Mouse (Mus musculus): ENCODE measurements around the gene Hacd2.

The Hacd2 gene

GRCm38 (mm10) chr16:35054432-35055193 lies 32.4 kb downstream of the Hacd2 start:
- DNase-seq (ENCODE audit: low spot score in 2 of 2) = no peak

- no peak for DNase-seq (ENCODE audit: low spot score in 2 of 2)
Observed at GRCm38 (mm10) chr16:35055194-35055506, 32.9 kb downstream of the Hacd2 start.

- no peak for DNase-seq (ENCODE audit: low spot score in 2 of 2)
Observed at GRCm38 (mm10) chr16:35055861-35056260, 33.6 kb downstream of the Hacd2 start.

- DNase-seq (ENCODE audit: low spot score in 2 of 2) = peak in 1 of 2 experiments; percentile 11
Observed at GRCm38 (mm10) chr16:35056306-35056705, 34.1 kb downstream of the Hacd2 start.

- no peak for DNase-seq (ENCODE audit: low spot score in 2 of 2)
Observed at GRCm38 (mm10) chr16:35056786-35057185, 34.6 kb downstream of the Hacd2 start.

GRCm38 (mm10) chr16:35061017-35061416 lies 38.8 kb downstream of the Hacd2 start:
- no peak for DNase-seq (ENCODE audit: low spot score in 2 of 2)

GRCm38 (mm10) chr16:35065724-35066123 lies 43.5 kb downstream of the Hacd2 start:
- no peak for DNase-seq (ENCODE audit: low spot score in 2 of 2)

GRCm38 (mm10) chr16:35067095-35067494 lies 44.9 kb downstream of the Hacd2 start:
- no peak for DNase-seq (ENCODE audit: low spot score in 2 of 2)

- no peak for DNase-seq (ENCODE audit: low spot score in 2 of 2)
Observed at GRCm38 (mm10) chr16:35067631-35068030, 45.4 kb downstream of the Hacd2 start.

- DNase-seq (ENCODE audit: low spot score in 2 of 2) = no peak
Observed at GRCm38 (mm10) chr16:35068886-35069285, 46.7 kb downstream of the Hacd2 start.

GRCm38 (mm10) chr16:35074436-35074835 lies 52.2 kb downstream of the Hacd2 start:
- DNase-seq (ENCODE audit: low spot score in 2 of 2) = no peak

- no peak for DNase-seq (ENCODE audit: low spot score in 2 of 2)
Observed at GRCm38 (mm10) chr16:35075643-35076042, 53.4 kb downstream of the Hacd2 start.

- DNase-seq (ENCODE audit: low spot score in 2 of 2) = no peak
Observed at GRCm38 (mm10) chr16:35093500-35093899, 71.3 kb downstream of the Hacd2 start.

GRCm38 (mm10) chr16:35097870-35098530 lies 75.8 kb downstream of the Hacd2 start:
- no peak for DNase-seq (ENCODE audit: low spot score in 2 of 2)

- no peak for DNase-seq (ENCODE audit: low spot score in 2 of 2)
Observed at GRCm38 (mm10) chr16:35101751-35102420, 79.7 kb downstream of the Hacd2 start.

GRCm38 (mm10) chr16:35102866-35103620 lies 80.8 kb downstream of the Hacd2 start:
- no peak for DNase-seq (ENCODE audit: low spot score in 2 of 2)

- no peak for DNase-seq (ENCODE audit: low spot score in 2 of 2)
Observed at GRCm38 (mm10) chr16:35107985-35108384, 85.8 kb downstream of the Hacd2 start.

GRCm38 (mm10) chr16:35109156-35109555 lies 86.9 kb downstream of the Hacd2 start:
- no peak for DNase-seq (ENCODE audit: low spot score in 2 of 2)

- DNase-seq (ENCODE audit: low spot score in 2 of 2) = no peak
Observed at GRCm38 (mm10) chr16:35109656-35110291, 87.5 kb downstream of the Hacd2 start.

- DNase-seq (ENCODE audit: low spot score in 2 of 2) = peak; percentile 74 to 80
Observed at GRCm38 (mm10) chr16:35110410-35111142, 88.3 kb downstream of the Hacd2 start.

- DNase-seq (ENCODE audit: low spot score in 2 of 2) = no peak
Observed at GRCm38 (mm10) chr16:35111143-35111620, 89.0 kb downstream of the Hacd2 start.
